Mouse (Mus musculus) embryonic facial prominence, embryonic 10.5 days (tissue): ENCODE data around the gene Pfkp. TPM values are rescaled to one million over a fixed set of nuclear protein-coding genes. Genes with fewer than 3 reads are reported as not detected.
A peak's percentile ranks its signal among the peaks of the same experiment; 100 is the strongest.

ENCODE experiments used
- DNase-seq: peaks from one replicate; pipeline ENCODE4 v3.0.0-alpha.2; 2017; ENCODE audit warnings: low spot score
- H3K27ac ChIP-seq: fragments of 300-500 bp; sonication (generic); replicated peaks from 2 replicates; pipeline ENCODE4 v1.5.1; 2016; ENCODE audit warnings: mild to moderate bottlenecking
- H3K27me3 ChIP-seq: fragments of 300-500 bp; sonication (generic); replicated peaks from 2 replicates; pipeline ENCODE4 v1.6.1; 2016; ENCODE audit warnings: low read depth, mild to moderate bottlenecking; ENCODE audit not compliant: poor library complexity, severe bottlenecking
- H3K36me3 ChIP-seq: fragments of 300-500 bp; sonication (generic); replicated peaks from 2 replicates; pipeline ENCODE4 v1.6.1; 2016; ENCODE audit warnings: mild to moderate bottlenecking, moderate library complexity
- H3K4me1 ChIP-seq: fragments of 300-500 bp; sonication (generic); 2 replicates; pipeline ENCODE4 v1.6.1; 2016
- H3K4me3 ChIP-seq: fragments of 300-500 bp; sonication (generic); 2 replicates; pipeline ENCODE4 v1.5.1; 2016; ENCODE audit warnings: mild to moderate bottlenecking, moderate library complexity
- H3K9me3 ChIP-seq: fragments of 300-500 bp; sonication (generic); 2 replicates; pipeline ENCODE4 v1.6.1; 2016; ENCODE audit warnings: mild to moderate bottlenecking
- WGBS: fragments of 180-500 bp; shearing (Covaris S2); methylation state at CpG from one replicate; pipeline ENCODE4 v1.1.7; 2016; 5-methylcytosine and 5-hydroxymethylcytosine counted together
- polyA plus RNA-seq: library from polyadenylated mRNA; unstranded; fragments of >200 nt; fragmentation: Nextera tagmentation; extraction: Ambion mirVana; gene quantifications from 2 replicates; pipeline ENCODE4 v1.2.1, GENCODE M21; 2016

Pfkp gene
- polyA plus RNA-seq, 1 experiment from 2014 or later, result 12.5 TPM

- no peaks in the 10 kb centered on the region for H3K9me3 ChIP-seq
- WGBS, result 73% methylated on average over 11 of the region's 11 CpGs
- H3K27ac ChIP-seq, result no peak overlapping the region; the same call in 1 of the 2 replicates
- H3K36me3 ChIP-seq, result no peaks in the 10 kb centered on the region
- H3K4me3 ChIP-seq, result no peak overlapping the region
- H3K27me3 ChIP-seq, result no peaks in the 10 kb centered on the region
- DNase-seq, result no peak
- H3K4me1 ChIP-seq, result peaks cover 43% of the 10 kb centered on the region
These were observed 13.2 kb downstream of the Pfkp start for GRCm38 (mm10) chr13:6635138-6636076.

DNA sequence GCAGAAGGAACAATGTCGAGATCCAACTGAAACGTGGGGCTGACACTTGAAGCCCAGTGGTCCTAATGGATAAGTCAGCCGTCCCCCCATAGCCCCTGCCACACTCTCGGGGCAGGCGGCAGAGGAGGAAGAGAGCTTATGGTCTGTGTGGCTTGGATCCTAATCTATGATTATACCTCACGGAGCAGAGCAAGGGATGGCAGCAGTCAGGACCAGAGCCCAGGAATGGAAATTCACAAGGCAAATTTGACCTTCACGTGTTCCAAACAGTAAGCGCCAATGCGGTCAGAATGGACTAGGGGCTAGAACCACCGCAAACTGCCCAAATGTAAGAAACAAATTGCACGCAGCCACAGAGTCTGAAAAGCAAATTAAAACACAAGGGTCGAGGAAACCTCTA is 14.5 kb downstream of the Pfkp start:
- Histone ChIP-seq H3K4me3 (no peak overlapping the region), H3K9me3 (no peaks in the 10 kb centered on the region), H3K4me1 (peaks cover 52% of the 10 kb centered on the region), H3K27me3 (no peaks in the 10 kb centered on the region), H3K27ac (no peak overlapping the region), H3K36me3 (no peaks in the 10 kb centered on the region)
- DNase-seq, result no peak
- 82% methylated on average over 12 of the region's 12 CpGs for WGBS

DNA sequence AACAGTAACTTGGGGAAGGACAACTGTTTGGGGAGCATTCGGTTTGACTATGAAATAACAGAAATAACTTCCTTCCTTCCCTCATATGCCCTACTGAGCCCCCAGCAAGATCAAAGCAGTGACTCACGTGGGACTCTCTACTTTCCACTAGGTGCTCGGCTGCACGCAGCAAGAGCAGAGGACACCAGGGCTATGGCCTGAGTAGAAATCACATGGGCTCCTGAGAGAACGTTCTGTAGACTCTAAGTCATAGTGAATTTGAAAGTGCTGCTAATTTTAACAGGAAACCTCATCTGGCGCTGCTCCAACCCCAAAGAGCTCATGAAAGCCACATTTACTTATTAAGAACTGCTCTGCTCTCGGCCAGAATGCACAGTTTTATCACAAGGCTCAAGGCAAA is 15.1 kb downstream of the Pfkp start:
- Histone ChIP-seq H3K36me3 (no peaks in the 10 kb centered on the region), H3K4me1 (peaks cover 52% of the 10 kb centered on the region), H3K4me3 (no peak overlapping the region), H3K9me3 (no peaks in the 10 kb centered on the region), H3K27me3 (no peaks in the 10 kb centered on the region), H3K27ac (no peak overlapping the region)
- WGBS, result 75% methylated on average over 7 of the region's 7 CpGs
- DNase-seq, result no peak

DNA sequence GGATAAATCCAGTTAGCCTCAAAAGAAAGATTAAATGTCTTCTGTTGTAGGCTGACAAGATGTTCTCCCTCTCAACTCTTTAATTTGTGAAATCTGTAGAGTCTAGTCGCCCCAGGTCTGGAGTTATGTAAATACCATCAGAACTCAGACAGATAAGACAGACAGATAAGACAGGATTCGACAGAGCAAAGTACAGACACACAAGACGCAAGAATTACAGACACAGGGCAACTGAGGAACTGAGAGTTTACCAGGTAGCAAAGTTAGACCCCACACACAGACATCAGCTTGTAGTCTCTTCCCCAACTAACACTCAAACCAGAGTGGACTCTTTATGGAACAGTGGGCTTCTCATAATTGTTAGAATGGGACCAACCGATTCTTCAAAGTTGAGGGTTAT is 15.6 kb downstream of the Pfkp start:
- Histone ChIP-seq H3K4me3 (no peak overlapping the region), H3K36me3 (no peaks in the 10 kb centered on the region), H3K27ac (no peak overlapping the region), H3K9me3 (no peaks in the 10 kb centered on the region), H3K27me3 (no peaks in the 10 kb centered on the region), H3K4me1 (peaks cover 52% of the 10 kb centered on the region)
- DNase-seq, result no peak
- WGBS, result 72% methylated on average over 4 of the region's 4 CpGs

DNA sequence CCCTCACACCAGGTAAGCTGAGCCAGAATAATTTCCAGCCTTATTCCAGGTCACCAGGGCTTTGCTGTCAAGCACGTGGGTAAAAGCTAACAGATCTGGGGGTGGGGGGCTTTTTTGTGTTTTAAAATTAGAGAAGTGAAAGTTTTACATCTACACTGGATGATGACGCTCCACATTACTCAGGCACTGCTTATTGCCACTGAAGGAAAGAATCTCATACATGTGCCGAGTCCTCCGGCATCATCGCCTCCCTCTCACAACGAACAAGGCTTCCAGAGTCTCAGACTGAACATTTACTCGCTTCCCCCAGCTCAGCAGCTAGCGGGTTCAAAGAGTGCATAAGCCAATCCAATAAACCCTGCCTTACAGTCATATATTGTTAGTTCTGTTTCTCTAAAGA is 16.1 kb downstream of the Pfkp start:
- no peak overlapping the region for H3K27ac ChIP-seq
- no peaks in the 10 kb centered on the region for H3K9me3 ChIP-seq
- H3K36me3 ChIP-seq, result no peaks in the 10 kb centered on the region
- DNase-seq, result no peak
- H3K27me3 ChIP-seq, result no peaks in the 10 kb centered on the region
- H3K4me3 ChIP-seq, result no peak overlapping the region
- H3K4me1 ChIP-seq, result peaks cover 52% of the 10 kb centered on the region
- 73% methylated on average over 8 of the region's 8 CpGs for WGBS

DNA sequence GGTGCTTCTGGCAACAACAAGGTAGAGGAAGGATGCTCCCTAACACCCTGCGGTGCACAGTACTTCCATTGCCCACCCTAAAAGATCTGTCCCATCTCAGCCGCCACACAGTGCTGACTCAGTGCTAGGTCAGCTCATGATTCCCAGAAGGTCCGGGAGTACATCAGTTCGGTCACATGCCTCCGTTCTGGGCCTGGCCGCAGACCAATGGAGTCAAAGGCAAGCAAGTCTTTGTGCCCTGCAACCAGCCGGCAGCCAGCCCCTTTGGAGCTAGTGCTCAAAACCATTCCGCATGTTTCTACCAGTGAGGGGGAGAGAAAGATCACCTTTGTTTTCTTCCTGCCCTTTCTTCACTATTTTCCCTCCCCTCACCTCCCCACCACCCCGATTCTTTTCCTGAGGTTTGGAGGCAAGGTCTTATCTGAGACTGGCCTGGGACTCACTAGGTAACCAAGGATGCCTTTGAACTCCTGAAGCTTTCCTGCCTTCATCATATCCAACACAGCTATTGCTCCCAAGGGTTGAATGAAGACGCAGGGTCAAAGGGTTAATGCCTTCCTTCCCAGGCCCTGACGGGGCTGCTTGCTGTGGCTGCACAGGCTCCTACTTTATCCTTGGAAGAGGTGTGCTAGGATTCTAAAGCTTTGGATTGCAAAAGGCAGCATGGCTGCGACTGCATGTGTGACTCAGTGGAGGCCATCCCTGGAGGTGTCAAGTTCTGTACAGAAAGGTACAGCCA is 16.6 kb downstream of the Pfkp start:
- H3K27ac ChIP-seq, result peak overlapping the region; percentile 65; the same call in 1 of the 2 replicates
- peaks cover 52% of the 10 kb centered on the region for H3K4me1 ChIP-seq
- H3K4me3 ChIP-seq, result no peak overlapping the region
- no peaks in the 10 kb centered on the region for H3K36me3 ChIP-seq
- peak; percentile 43 for DNase-seq
- WGBS, result 61% methylated on average over 12 of the region's 12 CpGs
- H3K9me3 ChIP-seq, result no peaks in the 10 kb centered on the region
- no peaks in the 10 kb centered on the region for H3K27me3 ChIP-seq

- no peaks in the 10 kb centered on the region for H3K9me3 ChIP-seq
- H3K36me3 ChIP-seq, result no peaks in the 10 kb centered on the region
- DNase-seq, result no peak
- no peak overlapping the region for H3K4me3 ChIP-seq
- peaks cover 49% of the 10 kb centered on the region for H3K4me1 ChIP-seq
- WGBS, result 89% methylated on average over 5 of the region's 5 CpGs
- H3K27me3 ChIP-seq, result no peaks in the 10 kb centered on the region
- no peak overlapping the region for H3K27ac ChIP-seq
These were observed 17.9 kb downstream of the Pfkp start for GRCm38 (mm10) chr13:6630660-6631059.

DNA sequence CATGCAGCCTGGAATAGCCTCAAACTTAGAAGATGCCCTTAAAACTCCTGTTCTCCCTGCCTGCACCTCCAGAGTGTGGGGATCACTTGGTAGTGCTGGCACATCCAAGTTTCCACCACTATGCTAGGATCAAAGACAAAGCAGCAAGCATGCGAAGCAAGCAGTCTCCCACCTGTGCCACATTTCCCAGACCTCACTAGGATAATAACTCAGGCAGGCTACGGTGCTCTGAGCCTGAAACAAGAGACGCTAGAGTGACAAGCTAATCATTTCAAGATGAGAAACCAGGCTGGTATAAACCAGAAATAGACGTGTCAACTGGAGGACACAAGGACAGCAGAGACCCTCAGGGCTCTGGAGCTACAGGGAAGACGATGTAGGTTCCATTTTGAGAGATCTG is 18.6 kb downstream of the Pfkp start:
- WGBS, result 34% methylated on average over 5 of the region's 5 CpGs
- no peaks in the 10 kb centered on the region for H3K27me3 ChIP-seq
- no peaks in the 10 kb centered on the region for H3K9me3 ChIP-seq
- peaks cover 42% of the 10 kb centered on the region for H3K4me1 ChIP-seq
- 0 out of 2 replicates have a peak overlapping the region, but pooled peaks have one; percentile 30 for H3K27ac ChIP-seq
- peak; percentile 65 for DNase-seq
- H3K4me3 ChIP-seq, result no peak overlapping the region
- H3K36me3 ChIP-seq, result no peaks in the 10 kb centered on the region

GRCm38 (mm10) chr13:6628998-6629764 is 19.4 kb downstream of the Pfkp start:
- Histone ChIP-seq H3K36me3 (no peaks in the 10 kb centered on the region), H3K9me3 (no peaks in the 10 kb centered on the region), H3K4me1 (peaks cover 35% of the 10 kb centered on the region), H3K27me3 (no peaks in the 10 kb centered on the region), H3K27ac (peak overlapping the region; percentile 30; the same call in 1 of the 2 replicates), H3K4me3 (no peak overlapping the region)
- DNase-seq, result no peak
- 84% methylated on average over 14 of the region's 14 CpGs for WGBS

- 88% methylated on average over 3 of the region's 3 CpGs for WGBS
- Histone ChIP-seq H3K9me3 (no peaks in the 10 kb centered on the region), H3K4me1 (peaks cover 26% of the 10 kb centered on the region)
These were observed 20.3 kb downstream of the Pfkp start for GRCm38 (mm10) chr13:6628261-6628660.

DNA sequence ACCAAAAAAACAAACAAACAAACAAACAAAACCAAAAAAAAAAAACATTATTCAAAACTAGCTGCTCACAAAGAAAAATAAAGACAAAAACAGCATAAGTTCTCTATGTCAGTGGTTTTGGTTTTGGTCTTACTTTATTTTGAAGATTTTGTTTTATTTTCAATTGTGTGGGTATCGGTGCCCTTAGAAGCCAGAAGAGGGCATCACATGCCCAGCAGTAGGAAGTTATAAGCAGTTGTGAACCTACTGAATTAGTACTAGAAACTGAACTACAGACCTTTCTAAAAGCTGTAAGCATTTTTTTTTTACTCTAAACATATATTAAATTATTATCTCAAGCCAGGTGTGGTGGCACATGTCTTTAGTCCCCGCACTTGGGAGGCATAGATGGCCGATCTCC is 21.2 kb downstream of the Pfkp start:
- no peaks in the 10 kb centered on the region for H3K27me3 ChIP-seq
- no peaks in the 10 kb centered on the region for H3K9me3 ChIP-seq
- DNase-seq, result no peak
- H3K4me1 ChIP-seq, result peaks cover 18% of the 10 kb centered on the region
- 94% methylated on average over 3 of the region's 3 CpGs for WGBS
- no peaks in the 10 kb centered on the region for H3K36me3 ChIP-seq
- no peak overlapping the region for H3K4me3 ChIP-seq
- H3K27ac ChIP-seq, result no peak overlapping the region

More at GRCm38 (mm10) chr13:6628261-6628660, 20.3 kb downstream of the Pfkp start:
- Histone ChIP-seq H3K4me3 (no peak overlapping the region), H3K27ac (no peak overlapping the region), H3K27me3 (no peaks in the 10 kb centered on the region), H3K36me3 (no peaks in the 10 kb centered on the region)
- DNase-seq, result no peak

DNA sequence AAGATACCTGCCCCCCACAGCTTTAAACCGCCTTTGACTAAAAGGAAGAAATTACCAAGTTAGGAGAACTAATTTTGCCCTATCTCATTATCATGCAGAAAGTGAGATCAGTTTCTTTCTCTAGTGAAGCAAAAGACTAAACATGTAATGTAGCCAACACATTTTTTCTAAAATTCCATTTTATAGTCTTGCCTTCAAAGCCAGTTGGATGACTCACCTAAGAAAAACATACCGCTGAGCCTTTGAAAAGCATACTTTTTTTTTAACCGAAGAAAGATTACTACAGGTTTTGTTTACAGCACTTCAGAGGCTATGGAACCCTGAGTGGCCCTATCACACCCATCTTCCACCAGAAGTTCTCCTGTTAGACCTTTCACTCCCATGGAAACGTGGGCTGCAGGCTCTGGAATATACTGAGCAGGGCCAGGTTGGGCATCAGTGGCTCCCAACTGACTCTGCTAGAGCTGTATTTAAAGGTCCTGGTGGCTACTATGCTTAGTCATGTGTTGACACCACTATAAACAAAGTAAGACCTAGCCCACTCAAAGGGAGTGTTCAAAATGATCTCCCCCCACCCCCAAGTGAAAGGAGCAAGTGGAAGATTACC is 22.0 kb downstream of the Pfkp start:
- Histone ChIP-seq H3K4me3 (no peak overlapping the region), H3K4me1 (peaks cover 11% of the 10 kb centered on the region), H3K36me3 (no peaks in the 10 kb centered on the region), H3K27ac (no peak overlapping the region), H3K27me3 (no peaks in the 10 kb centered on the region), H3K9me3 (no peaks in the 10 kb centered on the region)
- DNase-seq, result no peak
- 70% methylated on average over 4 of the region's 4 CpGs for WGBS
